Mouse (Mus musculus) lung, postnatal 25 days (tissue): Measurements from ENCODE around the gene Gsta3.

Experiments
- DNase-seq: peaks from one replicate; pipeline ENCODE4 v3.0.0; 2022; ENCODE audit warnings: low spot score

Gene Gsta3

GRCm38 (mm10) chr1:21301686-21302085 is 61.3 kb downstream of the Gsta3 start:
- no peak for DNase-seq

GRCm38 (mm10) chr1:21304174-21304573 is 63.8 kb downstream of the Gsta3 start:
- DNase-seq = no peak

GRCm38 (mm10) chr1:21304646-21305045 is 64.3 kb downstream of the Gsta3 start:
- no peak for DNase-seq

GRCm38 (mm10) chr1:21305443-21305842 is 65.1 kb downstream of the Gsta3 start:
- DNase-seq = peak; percentile 50

DNA sequence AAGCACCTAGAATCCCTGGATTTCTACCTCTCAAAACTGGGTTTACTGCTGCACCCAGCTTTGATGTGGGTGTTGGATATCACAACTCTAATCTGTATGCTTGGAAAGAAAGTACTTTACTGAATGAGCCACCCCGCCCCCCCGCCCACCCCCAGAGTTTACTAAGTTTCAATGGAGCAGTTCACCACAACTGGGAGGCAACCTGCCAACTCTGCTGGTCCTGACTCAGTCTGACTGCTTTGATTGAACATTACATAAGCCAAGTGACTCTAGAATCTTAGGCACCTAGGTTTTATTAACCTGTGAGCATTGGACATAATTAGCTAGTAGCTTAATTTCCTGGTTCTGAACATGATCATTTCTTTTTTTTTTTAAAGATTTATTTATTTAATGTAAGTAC is 73.9 kb downstream of the Gsta3 start:
- DNase-seq = no peak
